Mouse (Mus musculus) liver, embryonic 16.5 days (tissue): ENCODE measurements around the gene Hspb1. TPM values are rescaled to one million over a fixed set of nuclear protein-coding genes. Genes with fewer than 3 reads are reported as not detected.

Experiments used
- polyA plus RNA-seq: library from polyadenylated mRNA; unstranded; fragments of >200 nt; fragmentation: Nextera tagmentation; extraction: Ambion mirVana; gene quantifications from 2 replicates; pipeline ENCODE4 v1.2.1, GENCODE M21; 2015

Hspb1 gene
- polyA plus RNA-seq, 1 experiment from 2014 or later = 19.9 TPM

Other genes with a start within 250 kb of the Hspb1 start
- 46.9 and 53.1 TPM in 2 replicates for gene Por, start 217.9 kb upstream of the Hspb1 start, polyA plus RNA-seq
- 17.8 and 18.2 TPM in 2 replicates for gene Tmem120a, start 143.5 kb upstream of the Hspb1 start, polyA plus RNA-seq
- gene Styxl1, start 109.5 kb upstream of the Hspb1 start, polyA plus RNA-seq = 0.13 TPM in 1 of 2 replicates, not detected in the other
- 279 and 280 TPM in 2 replicates for gene Mdh2, start 109.4 kb upstream of the Hspb1 start, polyA plus RNA-seq
- gene Srrm3, start 81.0 kb upstream of the Hspb1 start, polyA plus RNA-seq = not detected in 2 replicates
- gene Ywhag, start 46.7 kb downstream of the Hspb1 start, polyA plus RNA-seq = 59.2 and 60.1 TPM in 2 replicates
- 1.5 and 1.7 TPM in 2 replicates for gene Ssc4d, start 86.6 kb downstream of the Hspb1 start, polyA plus RNA-seq
- gene Zp3, start 92.2 kb downstream of the Hspb1 start, polyA plus RNA-seq = 0.06 TPM in 1 of 2 replicates, not detected in the other
- gene Dtx2, start 106.9 kb downstream of the Hspb1 start, polyA plus RNA-seq = 6.0 and 6.5 TPM in 2 replicates
- 2.9 and 3.6 TPM in 2 replicates for gene Upk3b, start 150.6 kb downstream of the Hspb1 start, polyA plus RNA-seq
- not detected in 2 replicates for gene Upk3bl, start 166.6 kb downstream of the Hspb1 start, polyA plus RNA-seq
- 1.9 and 2.0 TPM in 2 replicates for gene Rasa4, start 196.0 kb downstream of the Hspb1 start, polyA plus RNA-seq
- gene Polr2j, start 228.7 kb downstream of the Hspb1 start, polyA plus RNA-seq = 104 and 118 TPM in 2 replicates
- gene Lrwd1, start 248.2 kb downstream of the Hspb1 start, polyA plus RNA-seq = 30.5 and 33.9 TPM in 2 replicates
- gene Alkbh4, start 248.2 kb downstream of the Hspb1 start, polyA plus RNA-seq = 11.3 and 12.9 TPM in 2 replicates